Mouse (Mus musculus): ENCODE results near the gene Rhbdd1. TPM values are rescaled to one million over a fixed set of nuclear protein-coding genes. Genes with fewer than 3 reads are reported as not detected.

Rhbdd1 gene
- polyA plus RNA-seq, 1 experiment from 2014 or later = 5.9 TPM

DNA sequence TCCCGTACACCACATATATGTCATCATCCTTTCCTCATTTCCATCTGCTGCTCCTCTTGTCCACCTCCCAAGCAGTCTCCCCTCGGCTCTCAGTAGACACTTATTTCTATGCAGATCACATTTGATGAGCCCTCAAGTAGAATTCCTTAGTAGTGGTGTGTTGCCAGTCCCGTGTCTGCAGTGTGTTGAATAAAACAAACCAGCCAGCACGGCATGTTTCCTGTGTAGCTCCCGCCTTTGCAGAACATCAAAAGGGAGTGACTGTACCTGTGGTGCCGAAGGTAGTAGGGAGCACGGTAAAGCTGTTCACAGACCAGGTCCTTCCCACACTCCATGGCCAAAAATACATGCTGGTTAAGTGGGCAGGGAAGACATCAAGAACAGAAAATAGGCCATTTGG, 47.8 kb downstream of the Rhbdd1 start:
- Histone ChIP-seq H3K9me3 (ENCODE audit: low read length) (no peaks in the 10 kb centered on the region), H3K27me3 (ENCODE audit: insufficient read depth, low read length) (no peaks in the 10 kb centered on the region), H3K4me2 (ENCODE audit: low read depth, low read length) (no peak overlapping the region), H3K4me1 (ENCODE audit: insufficient read depth) (no peaks in the 10 kb centered on the region), H3K4me3 (ENCODE audit: low read depth, low read length) (no peak overlapping the region), H3K27ac (ENCODE audit: low read depth) (no peak overlapping the region), H3K9ac (replicated peaks) (no peak overlapping the region), H3K36me3 (replicated peaks; ENCODE audit: insufficient read depth, low read length) (no peaks in the 10 kb centered on the region; the same call in 1 of the 2 replicates)
- ATAC-seq (no peak), DNase-seq (no peak)
- 85% methylated on average over 7 of the region's 7 CpGs for WGBS (ENCODE audit: insufficient replicate concordance)
- no peak for TF ChIP-seq CTCF (IDR thresholded peaks at IDR 0.05; ENCODE audit: low read depth)
- no peak for TF ChIP-seq EP300 (IDR thresholded peaks at IDR 0.05; ENCODE audit: low read depth)

DNA sequence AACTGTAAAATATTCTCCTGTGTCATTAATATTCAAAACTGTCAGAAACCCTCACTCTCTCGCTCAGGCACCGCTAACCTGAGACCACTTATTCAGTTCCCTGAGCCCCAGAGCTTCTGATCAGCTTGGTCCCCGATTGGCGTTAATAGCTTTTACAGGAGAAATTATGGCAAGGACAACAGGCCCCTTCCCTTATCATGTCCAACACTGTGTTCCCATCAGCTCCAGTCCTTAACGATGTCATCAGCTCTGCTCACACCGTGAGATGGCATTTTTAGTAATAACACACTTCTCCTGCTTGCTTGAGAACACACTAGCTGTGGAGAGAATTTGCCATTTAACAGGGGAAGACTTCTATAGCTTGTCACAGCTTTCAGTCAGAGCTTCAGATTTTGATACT, 48.2 kb downstream of the Rhbdd1 start:
- no peak overlapping the region for H3K4me2 ChIP-seq (ENCODE audit: low read depth, low read length)
- ATAC-seq (no peak), DNase-seq (no peak)
- H3K9ac ChIP-seq (replicated peaks) = no peak overlapping the region
- H3K36me3 ChIP-seq (replicated peaks; ENCODE audit: insufficient read depth, low read length) = no peaks in the 10 kb centered on the region; the same call in 1 of the 2 replicates
- no peak overlapping the region for H3K27ac ChIP-seq (ENCODE audit: low read depth)
- H3K4me1 ChIP-seq (ENCODE audit: insufficient read depth) = no peaks in the 10 kb centered on the region
- H3K27me3 ChIP-seq (ENCODE audit: insufficient read depth, low read length) = no peaks in the 10 kb centered on the region
- WGBS (ENCODE audit: insufficient replicate concordance) = 78% methylated on average over 6 of the region's 6 CpGs
- no peak for TF ChIP-seq EP300 (IDR thresholded peaks at IDR 0.05; ENCODE audit: low read depth)
- H3K9me3 ChIP-seq (ENCODE audit: low read length) = no peaks in the 10 kb centered on the region
- H3K4me3 ChIP-seq (ENCODE audit: low read depth, low read length) = no peak overlapping the region

DNA sequence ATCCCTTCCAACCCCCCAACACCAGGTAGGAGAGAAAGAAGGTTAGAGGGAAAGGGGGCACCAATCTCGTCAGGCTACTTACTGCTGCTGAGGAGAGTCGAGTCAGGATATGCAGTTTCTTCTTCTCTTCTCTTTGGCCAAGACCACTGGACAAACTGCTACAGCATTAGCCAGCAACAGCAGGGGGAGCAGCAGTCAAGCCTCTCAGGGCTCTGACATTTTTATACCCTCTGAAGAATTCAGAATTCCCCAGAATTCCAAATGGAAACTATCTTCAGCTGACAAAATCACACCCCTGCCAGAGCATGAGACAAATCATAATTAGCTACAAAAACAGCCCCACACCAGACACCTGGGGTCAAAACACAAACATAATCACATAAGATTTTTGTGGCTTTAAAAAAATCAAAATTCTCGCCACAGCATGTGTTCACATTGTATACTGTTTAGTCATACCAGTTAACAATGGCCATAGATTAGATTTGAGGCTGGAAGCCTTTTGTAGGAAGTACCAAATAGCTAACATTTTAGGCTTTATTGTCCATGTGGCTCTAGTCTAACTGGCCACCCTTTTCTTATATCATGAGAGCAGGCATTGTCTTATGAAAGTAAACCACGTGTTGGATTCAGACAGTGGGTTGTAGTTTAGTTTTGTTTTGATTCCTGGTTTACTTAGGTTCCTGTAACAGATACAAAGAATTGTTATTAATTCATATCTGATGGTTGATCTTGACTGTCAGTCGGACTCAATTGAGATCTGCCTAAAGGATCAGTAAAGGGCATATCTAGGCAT, 55.6 kb downstream of the Rhbdd1 start:
- Histone ChIP-seq H3K36me3 (replicated peaks; ENCODE audit: insufficient read depth, low read length) (peaks cover 2% of the 10 kb centered on the region; the same call in 1 of the 2 replicates), H3K4me2 (ENCODE audit: low read depth, low read length) (no peak overlapping the region), H3K9ac (replicated peaks) (no peak overlapping the region), H3K4me3 (ENCODE audit: low read depth, low read length) (no peak overlapping the region), H3K4me1 (ENCODE audit: insufficient read depth) (peaks cover 5% of the 10 kb centered on the region; the same call in 1 of the 2 replicates), H3K27me3 (ENCODE audit: insufficient read depth, low read length) (no peaks in the 10 kb centered on the region), H3K9me3 (ENCODE audit: low read length) (no peaks in the 10 kb centered on the region), H3K27ac (ENCODE audit: low read depth) (no peak overlapping the region)
- ATAC-seq (no peak), DNase-seq (no peak)
- TF ChIP-seq CTCF (IDR thresholded peaks at IDR 0.05; ENCODE audit: low read depth) = no peak
- no peak for TF ChIP-seq EP300 (IDR thresholded peaks at IDR 0.05; ENCODE audit: low read depth)
- WGBS (ENCODE audit: insufficient replicate concordance) = 73% methylated on average over 5 of the region's 5 CpGs

DNA sequence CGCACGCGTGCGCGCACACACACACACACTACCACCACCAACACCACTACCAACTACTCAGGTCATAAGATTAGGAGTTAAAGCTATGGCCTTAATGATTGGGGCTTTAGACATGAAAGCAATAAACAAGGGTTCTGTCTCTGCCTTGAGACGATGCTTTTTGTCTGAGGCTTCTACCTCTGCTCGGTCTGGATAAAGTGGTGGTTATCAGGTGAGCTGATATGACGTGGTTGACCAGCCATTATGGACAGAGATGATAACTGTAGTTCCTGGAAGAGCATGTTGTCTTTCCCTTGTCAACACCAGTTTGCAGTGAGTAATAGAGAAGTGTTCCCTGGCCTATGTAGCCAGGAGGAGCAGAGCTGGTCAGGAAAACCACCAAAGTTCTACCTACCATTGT, 57.7 kb downstream of the Rhbdd1 start:
- ATAC-seq = peak; percentile 90
- H3K9ac ChIP-seq (replicated peaks) = no peak overlapping the region
- H3K27ac ChIP-seq (ENCODE audit: low read depth) = 0 out of 2 replicates have a peak overlapping the region, but pooled peaks have one; percentile 12
- no peak overlapping the region for H3K4me3 ChIP-seq (ENCODE audit: low read depth, low read length)
- peaks cover 5% of the 10 kb centered on the region; the same call in 1 of the 2 replicates for H3K4me1 ChIP-seq (ENCODE audit: insufficient read depth)
- WGBS (ENCODE audit: insufficient replicate concordance) = 77% methylated on average over 8 of the region's 8 CpGs
- no peaks in the 10 kb centered on the region for H3K9me3 ChIP-seq (ENCODE audit: low read length)
- no peak for DNase-seq
- H3K36me3 ChIP-seq (replicated peaks; ENCODE audit: insufficient read depth, low read length) = peaks cover 6% of the 10 kb centered on the region; the same call in 1 of the 2 replicates
- TF ChIP-seq CTCF (IDR thresholded peaks at IDR 0.05; ENCODE audit: low read depth) = no peak
- TF ChIP-seq EP300 (IDR thresholded peaks at IDR 0.05; ENCODE audit: low read depth) = peak; percentile 95
- H3K27me3 ChIP-seq (ENCODE audit: insufficient read depth, low read length) = no peaks in the 10 kb centered on the region
- peak overlapping the region; percentile 27 for H3K4me2 ChIP-seq (ENCODE audit: low read depth, low read length)

DNA sequence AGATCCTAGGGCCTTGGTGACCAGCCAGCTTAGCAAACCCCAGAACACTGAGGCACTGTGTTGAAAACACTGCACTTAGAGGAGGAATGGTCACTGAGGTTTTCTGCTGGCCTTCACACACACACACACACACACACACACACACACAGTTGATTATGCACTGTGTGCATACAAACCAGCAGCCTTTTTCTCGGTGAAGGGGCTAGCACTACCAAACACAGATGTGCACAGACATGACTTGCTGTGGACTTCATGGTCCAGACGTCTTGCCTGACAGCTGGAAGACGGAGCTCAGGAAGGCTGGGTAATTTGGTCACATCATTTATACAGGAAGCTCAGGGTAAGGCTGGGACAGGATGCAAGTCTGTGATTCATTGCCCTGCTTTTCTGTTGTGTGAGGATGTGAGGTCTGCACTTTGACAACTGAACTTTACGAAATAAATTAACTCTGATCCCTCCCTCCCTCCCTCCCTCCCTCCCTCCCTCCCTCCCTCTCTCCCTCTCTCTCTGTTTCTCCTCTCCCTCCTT, 58.6 kb downstream of the Rhbdd1 start:
- Histone ChIP-seq H3K27me3 (ENCODE audit: insufficient read depth, low read length) (no peaks in the 10 kb centered on the region), H3K9me3 (ENCODE audit: low read length) (no peaks in the 10 kb centered on the region), H3K4me3 (ENCODE audit: low read depth, low read length) (no peak overlapping the region), H3K4me1 (ENCODE audit: insufficient read depth) (peaks cover 5% of the 10 kb centered on the region; the same call in 1 of the 2 replicates), H3K36me3 (replicated peaks; ENCODE audit: insufficient read depth, low read length) (peaks cover 12% of the 10 kb centered on the region; the same call in 1 of the 2 replicates), H3K9ac (replicated peaks) (no peak overlapping the region), H3K27ac (ENCODE audit: low read depth) (no peak overlapping the region), H3K4me2 (ENCODE audit: low read depth, low read length) (no peak overlapping the region)
- ATAC-seq (no peak), DNase-seq (no peak)
- TF ChIP-seq CTCF (IDR thresholded peaks at IDR 0.05; ENCODE audit: low read depth) (no peak), EP300 (IDR thresholded peaks at IDR 0.05; ENCODE audit: low read depth) (no peak)
- 68% methylated on average over 4 of the region's 4 CpGs for WGBS (ENCODE audit: insufficient replicate concordance)

DNA sequence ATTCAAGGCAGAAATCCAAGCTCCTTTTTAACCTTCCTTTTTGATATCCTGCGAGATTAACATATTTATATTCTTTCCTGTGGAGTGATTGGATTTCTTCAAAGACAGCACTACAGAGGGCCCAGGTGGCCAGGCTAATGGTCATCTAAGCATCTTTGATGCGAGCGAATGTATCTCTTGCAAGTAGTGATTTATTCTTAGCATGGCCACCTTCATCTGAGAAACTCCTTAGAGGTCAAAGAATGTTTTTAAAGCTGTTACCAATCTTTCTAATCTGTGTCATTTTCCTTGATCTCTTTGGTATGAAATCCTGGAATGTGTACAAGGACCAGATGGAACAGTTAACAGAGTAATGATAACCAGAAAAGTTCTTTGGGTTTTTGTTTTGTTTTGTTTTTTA, 59.2 kb downstream of the Rhbdd1 start:
- H3K27me3 ChIP-seq (ENCODE audit: insufficient read depth, low read length) = no peaks in the 10 kb centered on the region
- H3K27ac ChIP-seq (ENCODE audit: low read depth) = no peak overlapping the region
- peaks cover 5% of the 10 kb centered on the region; the same call in 1 of the 2 replicates for H3K4me1 ChIP-seq (ENCODE audit: insufficient read depth)
- ATAC-seq = no peak
- TF ChIP-seq CTCF (IDR thresholded peaks at IDR 0.05; ENCODE audit: low read depth) = no peak
- TF ChIP-seq EP300 (IDR thresholded peaks at IDR 0.05; ENCODE audit: low read depth) = no peak
- DNase-seq = no peak
- no peak overlapping the region for H3K9ac ChIP-seq (replicated peaks)
- no peak overlapping the region for H3K4me2 ChIP-seq (ENCODE audit: low read depth, low read length)
- H3K4me3 ChIP-seq (ENCODE audit: low read depth, low read length) = no peak overlapping the region
- 91% methylated on average over 3 of the region's 3 CpGs for WGBS (ENCODE audit: insufficient replicate concordance)
- H3K36me3 ChIP-seq (replicated peaks; ENCODE audit: insufficient read depth, low read length) = peaks cover 12% of the 10 kb centered on the region; the same call in 1 of the 2 replicates
- no peaks in the 10 kb centered on the region for H3K9me3 ChIP-seq (ENCODE audit: low read length)
